Mouse (Mus musculus) stomach, postnatal 0 days (tissue): ENCODE data around the gene Ier3.

Experiments
- CTCF ChIP-seq: IDR thresholded peaks from 2 replicates; pipeline ENCODE4 v1.5.1; 2016; ENCODE audit warnings: antibody characterized with exemption, low read depth, mild to moderate bottlenecking, moderate library complexity
- EP300 ChIP-seq: optimal IDR thresholded peaks from 2 replicates; pipeline ENCODE3; 2016; ENCODE audit warnings: antibody characterized with exemption

DNA sequence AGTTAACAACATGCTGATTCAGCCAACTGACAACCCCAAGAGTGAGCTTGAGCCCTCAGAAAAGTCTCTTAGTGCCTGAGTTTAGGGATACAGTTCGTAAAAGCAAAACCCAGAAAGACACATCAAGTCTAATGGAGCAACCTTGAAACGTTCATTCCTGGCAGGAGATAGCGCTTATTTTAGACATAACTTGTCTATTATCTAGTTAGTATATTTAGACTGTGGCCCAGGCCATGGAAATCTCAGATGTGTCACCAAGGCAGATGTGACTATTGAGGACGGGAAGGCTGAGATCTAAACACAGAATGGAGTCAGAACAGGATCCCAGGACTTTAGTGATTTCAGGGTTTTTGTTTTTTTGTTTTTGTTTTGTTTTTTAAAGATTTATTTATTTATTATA, 36.3 kb upstream of the Ier3 start:
- TF ChIP-seq CTCF (no peak), EP300 (no peak)
